Comparison of ENCODE assay signal across 9 mouse cellular contexts in the genomic region with DNA sequence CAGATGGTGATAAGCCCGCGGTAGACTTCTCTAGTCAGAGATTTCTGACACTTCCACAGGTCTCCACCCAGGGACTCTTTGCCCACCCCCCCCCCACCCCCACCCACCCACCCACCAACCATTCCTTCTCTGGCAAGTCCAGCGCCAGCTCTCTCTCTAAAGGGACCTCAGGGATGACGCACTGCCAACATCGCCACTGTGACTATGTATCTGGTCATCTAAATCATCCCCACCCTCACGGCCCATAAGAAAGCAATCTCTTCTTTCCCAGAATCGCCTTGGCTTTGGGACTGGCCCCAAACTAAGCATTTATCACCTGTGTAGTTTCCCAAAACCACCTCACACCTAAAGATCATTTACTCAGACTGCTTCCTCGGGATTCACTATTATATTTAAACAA. TPM values are rescaled to one million over a fixed set of nuclear protein-coding genes. Genes with fewer than 3 reads are reported as not detected.
DNase-seq lines count a peak whose midpoint lies in the region; ATAC-seq and TF ChIP-seq lines count a peak whose summit lies in the region.
"Had no signal": no experiment of that assay in that cellular context is flagged by ENCODE, and none has a peak within 500 bp of the region (broad histone marks: within the 10 kb centered on the region; RNA-seq: fewer than 3 reads in every experiment).

No protein-coding gene starts in this region.

- no peak overlapping the region for H3K27ac ChIP-seq in heart, postnatal 0 days (ENCODE audit: low read depth)
- H3K27ac ChIP-seq in neural tube, embryonic 12.5 days: no peak overlapping the region
- H3K27ac ChIP-seq in embryonic facial prominence, embryonic 15.5 days (replicated peaks): no peak overlapping the region
- no peak overlapping the region; the same call in 1 of the 2 replicates for H3K27ac ChIP-seq in stomach, embryonic 16.5 days (ENCODE audit: low read length)
- H3K27ac ChIP-seq: limb, embryonic 15.5 days had no signal

- no peak for TF ChIP-seq EP300 in heart, postnatal 0 days (IDR thresholded peaks at IDR 0.05; ENCODE audit: low read depth)

- intact Hi-C loops in heart, postnatal 25 days (cut with DNase I): no loop called here

- no peak for DNase-seq in heart, postnatal 0 days (ENCODE audit: low spot score)
- DNase-seq in heart, postnatal 25 days (ENCODE audit: low spot score): no peak
- no peak for DNase-seq in neural tube, embryonic 10.5 days (ENCODE audit: extremely low spot score, low spot score)

- ATAC-seq in heart, postnatal 0 days (ENCODE audit: insufficient read depth, low read depth): no peak
- no peak for ATAC-seq in neural tube, embryonic 12.5 days (ENCODE audit: low FRiP score, low read depth)
- no peak for ATAC-seq in embryonic facial prominence, embryonic 15.5 days (ENCODE audit: insufficient number of reproducible peaks, low FRiP score, low TSS enrichment, low read depth)
- no peak for ATAC-seq in stomach, embryonic 16.5 days (ENCODE audit: insufficient read depth, low FRiP score)
- no peak; the same call in 1 of the 2 replicates for ATAC-seq in erythroid progenitor cell, adult 5-6 weeks (replicated peaks; ENCODE audit: low FRiP score, poor library complexity, severe bottlenecking)
- ATAC-seq: forebrain, embryonic 16.5 days had no signal

- H3K9ac ChIP-seq in heart, postnatal 0 days (replicated peaks; ENCODE audit: low read depth, low read length): no peak overlapping the region
- H3K9ac ChIP-seq in neural tube, embryonic 12.5 days: no peak overlapping the region
- no peak overlapping the region for H3K9ac ChIP-seq in embryonic facial prominence, embryonic 15.5 days
- no peak overlapping the region for H3K9ac ChIP-seq in stomach, embryonic 16.5 days (ENCODE audit: low read length)
- H3K9ac ChIP-seq: limb, embryonic 15.5 days had no signal

- peak overlapping the region; percentile 37 for H3K4me3 ChIP-seq in heart, postnatal 0 days (ENCODE audit: low read depth, low read length)
- no peak overlapping the region for H3K4me3 ChIP-seq in neural tube, embryonic 12.5 days
- peak overlapping the region; percentile 23; the same call in 1 of the 2 replicates for H3K4me3 ChIP-seq in embryonic facial prominence, embryonic 15.5 days (replicated peaks)
- no peak overlapping the region for H3K4me3 ChIP-seq in stomach, embryonic 16.5 days (replicated peaks; ENCODE audit: low read length)
- H3K4me3 ChIP-seq: limb, embryonic 15.5 days had no signal

- TF ChIP-seq CTCF in heart, postnatal 0 days (IDR thresholded peaks at IDR 0.05; ENCODE audit: low read depth): no peak

- H3K9me3 ChIP-seq in heart, postnatal 0 days (replicated peaks; ENCODE audit: control insufficient read depth, low read length): no peaks in the 10 kb centered on the region
- no peaks in the 10 kb centered on the region for H3K9me3 ChIP-seq in neural tube, embryonic 12.5 days
- H3K9me3 ChIP-seq in embryonic facial prominence, embryonic 15.5 days (replicated peaks): no peaks in the 10 kb centered on the region
- H3K9me3 ChIP-seq in stomach, embryonic 16.5 days (replicated peaks; ENCODE audit: control insufficient read depth, low read length): no peaks in the 10 kb centered on the region
- H3K9me3 ChIP-seq: limb, embryonic 15.5 days had no signal

- peak overlapping the region; percentile 56 for H3K4me2 ChIP-seq in heart, postnatal 0 days (ENCODE audit: low read depth, low read length)
- 0 out of 2 replicates have a peak overlapping the region, but pooled peaks have one; percentile 5 for H3K4me2 ChIP-seq in neural tube, embryonic 12.5 days (replicated peaks)
- H3K4me2 ChIP-seq in embryonic facial prominence, embryonic 15.5 days (replicated peaks): peak overlapping the region; percentile 43
- peak overlapping the region; percentile 20 for H3K4me2 ChIP-seq in stomach, embryonic 16.5 days (ENCODE audit: low read depth, low read length)
- H3K4me2 ChIP-seq: limb, embryonic 15.5 days had no signal

- no peaks in the 10 kb centered on the region; the same call in 1 of the 2 replicates for H3K4me1 ChIP-seq in heart, postnatal 0 days (ENCODE audit: control insufficient read depth, insufficient read depth)
- peaks cover 18% of the 10 kb centered on the region for H3K4me1 ChIP-seq in neural tube, embryonic 12.5 days
- peaks cover 11% of the 10 kb centered on the region; the same call in 1 of the 2 replicates for H3K4me1 ChIP-seq in embryonic facial prominence, embryonic 15.5 days
- H3K4me1 ChIP-seq in stomach, embryonic 16.5 days (ENCODE audit: control insufficient read depth, insufficient read depth, low read length): peaks cover 6% of the 10 kb centered on the region; the same call in 1 of the 2 replicates

- H3K36me3 ChIP-seq in heart, postnatal 0 days (replicated peaks; ENCODE audit: control insufficient read depth, insufficient read depth, low read length): no peaks in the 10 kb centered on the region
- no peaks in the 10 kb centered on the region for H3K36me3 ChIP-seq in neural tube, embryonic 12.5 days
- no peaks in the 10 kb centered on the region for H3K36me3 ChIP-seq in embryonic facial prominence, embryonic 15.5 days
- H3K36me3 ChIP-seq in stomach, embryonic 16.5 days (ENCODE audit: control insufficient read depth, insufficient read depth, low read length): no peaks in the 10 kb centered on the region
- H3K36me3 ChIP-seq: limb, embryonic 15.5 days had no signal

- 47% methylated on average over 8 of the region's 8 CpGs for WGBS in heart, postnatal 0 days
- 77% methylated on average over 8 of the region's 8 CpGs for WGBS in neural tube, embryonic 12.5 days
- WGBS in embryonic facial prominence, embryonic 15.5 days: 66% methylated on average over 8 of the region's 8 CpGs
- WGBS in stomach, embryonic 16.5 days: 64% methylated on average over 8 of the region's 8 CpGs

- H3K27me3 ChIP-seq in heart, postnatal 0 days (ENCODE audit: control insufficient read depth, insufficient read depth, low read length): no peaks in the 10 kb centered on the region
- H3K27me3 ChIP-seq in neural tube, embryonic 12.5 days (replicated peaks): no peaks in the 10 kb centered on the region
- H3K27me3 ChIP-seq in embryonic facial prominence, embryonic 15.5 days: no peaks in the 10 kb centered on the region
- no peaks in the 10 kb centered on the region for H3K27me3 ChIP-seq in stomach, embryonic 16.5 days (ENCODE audit: control insufficient read depth, insufficient read depth, low read length)
- H3K27me3 ChIP-seq: limb, embryonic 15.5 days had no signal

RNA-seq across cellular contexts. Expression of a gene that starts 5.9 kb away (rescaled TPM):
- total RNA-seq in heart, postnatal 0 days (2014; rRNA removed; ENCODE audit: low replicate concordance): 5.6 and 6.8 TPM in 2 replicates
- polyA plus RNA-seq in heart, postnatal 0 days (2015; fragmentation: Nextera tagmentation; extraction: Ambion mirVana): 0.56 and 0.58 TPM in 2 replicates
- total RNA-seq in heart, postnatal 25 days (2021): 1 to 10 TPM; 7.2 to 7.6 TPM
- 3.7 and 4.0 TPM in 2 replicates for polyA plus RNA-seq in neural tube, embryonic 12.5 days (2016; fragmentation: Nextera tagmentation; extraction: Ambion mirVana)
- polyA plus RNA-seq in embryonic facial prominence, embryonic 15.5 days (2015; fragmentation: Nextera tagmentation; extraction: Ambion mirVana): 2.7 and 2.8 TPM in 2 replicates
- 4.1 and 5.0 TPM in 2 replicates for polyA plus RNA-seq in stomach, embryonic 16.5 days (2015; fragmentation: Nextera tagmentation; extraction: Ambion mirVana)
- total RNA-seq in erythroid progenitor cell, adult 5-6 weeks (2015; ENCODE audit: low replicate concordance): 22.0 and 26.4 TPM in 2 replicates
- 14.8 and 19.1 TPM in 2 replicates for total RNA-seq in erythroid progenitor cell, adult 5-6 weeks (2017; ENCODE audit: low replicate concordance)

Comparison
In these comparisons a context has a peak if more than half of its experiments do, and no peak if none do; other contexts are left out.
1. H3K4me2 ChIP-seq: peak in every context shown above with its lines; median percentile 56 in heart, postnatal 0 days; 43 in embryonic facial prominence, embryonic 15.5 days; 20 in stomach, embryonic 16.5 days; 5 in neural tube, embryonic 12.5 days.
2. H3K4me3 ChIP-seq: peak in heart, postnatal 0 days (single experiment) and embryonic facial prominence, embryonic 15.5 days (single experiment); none in neural tube, embryonic 12.5 days (single experiment) and stomach, embryonic 16.5 days (single experiment).